Mouse (Mus musculus): Measurements from ENCODE around the gene Il21r.

GRCm38 (mm10) chr7:125601280-125601670 lies 2.0 kb upstream of the Il21r start:
- TF ChIP-seq POLR2A (IDR thresholded peaks at IDR 0.05; ENCODE audit: borderline replicate concordance, extremely low read depth, insufficient read depth, insufficient read length, poor library complexity, severe bottlenecking) (no peak), CTCF (IDR thresholded peaks at IDR 0.05; ENCODE audit: borderline replicate concordance, extremely low read depth, insufficient read depth, insufficient read length) (no peak)

Data from brain, embryonic 14.5 days (tissue).